Mouse (Mus musculus) CH12.LX (cell line): ENCODE data around the gene Adap1. TPM values are rescaled to one million over a fixed set of nuclear protein-coding genes. Genes with fewer than 3 reads are reported as not detected.
A peak's percentile ranks its signal among the peaks of the same experiment; 100 is the strongest.

Experiments
- DNase-seq: peaks from one replicate; pipeline ENCODE4 v3.0.0-alpha.2; 2013; ENCODE audit errors: extremely low read depth
- H3K27ac ChIP-seq: 2 replicates; pipeline ENCODE4 v1.5.1; 2012; ENCODE audit warnings: low read depth, mild to moderate bottlenecking, control low read depth, moderate library complexity; ENCODE audit not compliant: insufficient read depth
- H3K27me3 ChIP-seq: replicated peaks from 2 replicates; pipeline ENCODE3; 2012; ENCODE audit warnings: inconsistent platforms
- H3K36me3 ChIP-seq, 2 experiments: replicated peaks in 1 of 2; 2 replicates each; pipeline versions ENCODE3 to v1.6.1; 2012; ENCODE audit warnings: inconsistent platforms in 1 of 2, low read length in 1 of 2, mild to moderate bottlenecking in 1 of 2, mixed read lengths in 1 of 2, moderate library complexity in 1 of 2; ENCODE audit not compliant: control insufficient read depth in 1 of 2, insufficient read depth in 1 of 2
- H3K4me1 ChIP-seq, 2 experiments: 2 replicates each; pipeline ENCODE4 v1.6.1; 2012; ENCODE audit warnings: inconsistent platforms in 1 of 2, moderate library complexity in 1 of 2; ENCODE audit not compliant: insufficient read depth in 2 of 2, control insufficient read depth in 1 of 2
- H3K4me2 ChIP-seq: 2 replicates; pipeline ENCODE4 v1.6.1; 2012; ENCODE audit warnings: low read depth, mild to moderate bottlenecking, control low read depth; ENCODE audit not compliant: poor library complexity, insufficient read depth, severe bottlenecking
- H3K4me3 ChIP-seq, 3 experiments: fragments of 150-350 bp in 1 of 3; sonication (generic) in 1 of 3; replicated peaks in 1 of 3; 2 replicates each; pipeline versions ENCODE3 to v1.5.1; 2011 to 2012; ENCODE audit warnings: low read depth in 2 of 3, low read length in 2 of 3, mild to moderate bottlenecking in 2 of 3, moderate library complexity in 2 of 3, control low read depth in 1 of 3, improper control_type of control experiment in 1 of 3, inconsistent platforms in 1 of 3, mixed read lengths in 1 of 3; ENCODE audit not compliant: poor library complexity in 1 of 3
- H3K79me2 ChIP-seq: replicated peaks from 2 replicates; pipeline ENCODE4 v1.6.1; 2012; ENCODE audit warnings: mild to moderate bottlenecking, moderate library complexity; ENCODE audit not compliant: control insufficient read depth, poor library complexity, insufficient read depth, severe bottlenecking; ENCODE audit errors: extremely low read depth
- H3K9ac ChIP-seq: 2 replicates; pipeline ENCODE4 v1.6.1; 2012; ENCODE audit warnings: low read depth, mild to moderate bottlenecking, control low read depth, moderate library complexity; ENCODE audit not compliant: insufficient read depth
- H3K9me3 ChIP-seq: replicated peaks from 2 replicates; pipeline ENCODE3; 2012; ENCODE audit warnings: low read length, inconsistent platforms, mixed read lengths
- CHD2 ChIP-seq: IDR thresholded peaks from 2 replicates; pipeline ENCODE4 v1.6.1; 2011; ENCODE audit warnings: low read length, improper control_type of control experiment
- ELF1 ChIP-seq: IDR thresholded peaks from 2 replicates; pipeline ENCODE4 v1.6.1; 2014; ENCODE audit warnings: low read depth, mild to moderate bottlenecking, inconsistent platforms, low read length, improper control_type of control experiment
- EP300 ChIP-seq: IDR thresholded peaks from 2 replicates; pipeline ENCODE4 v1.6.1; 2011; ENCODE audit warnings: low read length, improper control_type of control experiment
- IRF4 ChIP-seq: IDR thresholded peaks from 2 replicates; pipeline ENCODE4 v1.6.1; 2014; ENCODE audit warnings: low read depth, mild to moderate bottlenecking, inconsistent platforms, low read length, improper control_type of control experiment
- JUN ChIP-seq: IDR thresholded peaks from 2 replicates; pipeline ENCODE4 v1.6.1; 2011; ENCODE audit warnings: low read depth, mild to moderate bottlenecking, low read length, improper control_type of control experiment, moderate library complexity; ENCODE audit not compliant: insufficient read depth
- JUND ChIP-seq: conservative IDR thresholded peaks from 2 replicates; pipeline ENCODE4 v1.6.1; 2011; ENCODE audit warnings: low read depth, low read length, improper control_type of control experiment
- MAFK ChIP-seq: IDR thresholded peaks from 2 replicates; pipeline ENCODE4 v1.6.1; 2011; ENCODE audit warnings: low read length, improper control_type of control experiment; ENCODE audit not compliant: insufficient replicate concordance
- MAZ ChIP-seq: IDR thresholded peaks from 2 replicates; pipeline ENCODE4 v1.6.1; 2012; ENCODE audit warnings: low read depth, mild to moderate bottlenecking, inconsistent platforms, low read length, improper control_type of control experiment, moderate library complexity
- MEF2A ChIP-seq: IDR thresholded peaks from 2 replicates; pipeline ENCODE4 v1.6.1; 2014; ENCODE audit warnings: low read depth, mild to moderate bottlenecking, inconsistent platforms, low read length, improper control_type of control experiment, borderline replicate concordance
- MYC ChIP-seq: IDR thresholded peaks from 2 replicates; pipeline ENCODE4 v1.6.1; 2011; ENCODE audit warnings: low read depth, mild to moderate bottlenecking, improper control_type of control experiment, low read length
- PAX5 ChIP-seq: IDR thresholded peaks from 2 replicates; pipeline ENCODE4 v1.6.1; 2012; ENCODE audit warnings: low read length, inconsistent platforms, mixed read lengths
- POLR2A ChIP-seq: IDR thresholded peaks from 2 replicates; pipeline ENCODE4 v1.6.1; 2011; ENCODE audit warnings: low read depth, mild to moderate bottlenecking, improper control_type of control experiment, low read length
- POLR2AphosphoS2 ChIP-seq: IDR thresholded peaks from 2 replicates; pipeline ENCODE4 v1.6.1; 2011; ENCODE audit warnings: low read depth, low read length, improper control_type of control experiment
- RCOR1 ChIP-seq: conservative IDR thresholded peaks from 2 replicates; pipeline ENCODE4 v1.6.1; 2012; ENCODE audit warnings: low read depth, mild to moderate bottlenecking, inconsistent platforms, low read length, improper control_type of control experiment
- SIN3A ChIP-seq: IDR thresholded peaks from 2 replicates; pipeline ENCODE4 v1.6.1; 2012; ENCODE audit warnings: low read length, improper control_type of control experiment, inconsistent platforms
- SMC3 ChIP-seq: IDR thresholded peaks from 2 replicates; pipeline ENCODE4 v1.6.1; 2011; ENCODE audit warnings: low read depth, low read length, improper control_type of control experiment
- TBP ChIP-seq: conservative IDR thresholded peaks from 2 replicates; pipeline ENCODE4 v1.6.1; 2011; ENCODE audit warnings: low read depth, low read length, improper control_type of control experiment
- USF1 ChIP-seq: IDR thresholded peaks from 2 replicates; pipeline ENCODE4 v1.6.1; 2014; ENCODE audit warnings: low read depth, mild to moderate bottlenecking, inconsistent platforms, low read length, improper control_type of control experiment
- USF2 ChIP-seq: conservative IDR thresholded peaks from 2 replicates; pipeline ENCODE4 v1.6.1; 2011; ENCODE audit warnings: low read depth, low read length, improper control_type of control experiment
- ZC3H11A ChIP-seq: IDR thresholded peaks from 2 replicates; pipeline ENCODE4 v1.6.1; 2012; ENCODE audit warnings: low read depth, mild to moderate bottlenecking, inconsistent platforms, low read length, improper control_type of control experiment
- dilution Hi-C: fragments of 300-500 bp; cut with MboI; formaldehyde crosslinking; loops from 2 replicates; pipeline ENCODE4 v1.14.3; 2020; ENCODE audit warnings: low sequenced_read_pairs; ENCODE audit not compliant: extremely low pct_unique_long_range_greater_than_20kb, extremely low pct_ligation_motif_present
- in situ Hi-C: fragments of 300-500 bp; cut with MboI; formaldehyde crosslinking; loops from 3 replicates; pipeline ENCODE4 v1.14.3; 2019; ENCODE audit warnings: low sequenced_read_pairs, low pct_ligation_motif_present, low pct_unique_long_range_greater_than_20kb, mixed read lengths
- polyA plus RNA-seq: library from polyadenylated mRNA; unstranded; fragments of >175 nt; gene quantifications from 2 replicates; pipeline ENCODE4 v1.2.1, GENCODE M21; 2012; ENCODE audit warnings: low read depth; ENCODE audit not compliant: insufficient read length
- total RNA-seq, 2 experiments: library from RNA; depleted of rRNA; stranded (reverse); fragments of 300-350 nt in 1 of 2; fragments of >200 nt in 1 of 2; gene quantifications; 2 replicates each; pipeline ENCODE4 v1.2.3; 2012 to 2014

The Adap1 gene
- total and polyA plus RNA-seq, 3 experiments: 53.9 to 73.2 (median 70.7) TPM

DNA sequence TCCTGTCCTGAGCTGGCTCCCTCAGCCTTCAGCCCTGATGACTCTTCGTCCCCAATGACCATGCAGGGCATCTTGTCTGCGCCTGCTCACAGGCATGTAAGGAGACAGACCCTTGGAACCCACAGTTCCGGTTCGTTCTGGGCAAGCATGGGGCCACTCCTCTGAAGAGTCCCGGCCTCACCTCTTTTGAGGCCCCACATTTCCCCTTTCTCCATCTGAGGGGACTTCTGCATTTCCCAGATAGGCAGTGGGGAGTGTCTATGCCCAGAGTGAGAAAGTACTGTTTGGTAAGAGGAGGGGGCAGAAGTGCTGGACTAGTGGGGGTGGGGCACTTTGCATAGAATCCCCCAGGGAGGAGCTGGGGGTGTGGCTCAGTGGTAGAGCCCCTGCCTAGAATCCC, 38.3 kb downstream of the Adap1 start:
- DNase-seq: peak; percentile 61
- H3K27ac ChIP-seq: peak overlapping the region; percentile 71
- dilution Hi-C loops: no loop called here
- no peak overlapping the region for H3K4me3 ChIP-seq
- H3K79me2 ChIP-seq: no peaks in the 10 kb centered on the region
- peaks cover 25% of the 10 kb centered on the region for H3K9me3 ChIP-seq
- TF ChIP-seq PAX5 (no peak), MAZ (0 out of 2 replicates have a peak, but pooled peaks have one; percentile 49)
- TF ChIP-seq, all 38 proteins: peak for 1
- in situ Hi-C loops: no loop called here
- no peak overlapping the region for H3K4me2 ChIP-seq
- H3K27me3 ChIP-seq: no peaks in the 10 kb centered on the region
- peaks cover 56 to 89% of the 10 kb centered on the region in 2 experiments for H3K4me1 ChIP-seq
- peaks cover 45 to 82% of the 10 kb centered on the region in 2 experiments for H3K36me3 ChIP-seq
- H3K9ac ChIP-seq: no peak overlapping the region

- H3K4me1 ChIP-seq: peaks cover 56 to 88% of the 10 kb centered on the region in 2 experiments
- in situ Hi-C loops: no loop called here
- TF ChIP-seq ELF1 (no peak), MYC (no peak), MAFK (no peak), IRF4 (no peak), USF2 (no peak), USF1 (no peak), RCOR1 (no peak), ZC3H11A (no peak), CHD2 (no peak), JUND (no peak), SIN3A (no peak), POLR2AphosphoS2 (no peak), SMC3 (no peak), POLR2A (no peak), EP300 (no peak), TBP (no peak), JUN (no peak), MEF2A (no peak)
- H3K27ac ChIP-seq: peak overlapping the region; percentile 71
- dilution Hi-C loops: no loop called here
- no peak overlapping the region for H3K9ac ChIP-seq
- DNase-seq: no peak
- H3K9me3 ChIP-seq: peaks cover 21% of the 10 kb centered on the region
- no peak overlapping the region for H3K4me2 ChIP-seq
- H3K79me2 ChIP-seq: no peaks in the 10 kb centered on the region
- H3K4me3 ChIP-seq: peak overlapping the region in 1 of 3 experiments; percentile 29
- H3K36me3 ChIP-seq: peaks cover 38 to 82% of the 10 kb centered on the region in 2 experiments
- no peaks in the 10 kb centered on the region for H3K27me3 ChIP-seq
These were observed 39.1 kb downstream of the Adap1 start for GRCm38 (mm10) chr5:139286142-139286941.
